In the genomic region with DNA sequence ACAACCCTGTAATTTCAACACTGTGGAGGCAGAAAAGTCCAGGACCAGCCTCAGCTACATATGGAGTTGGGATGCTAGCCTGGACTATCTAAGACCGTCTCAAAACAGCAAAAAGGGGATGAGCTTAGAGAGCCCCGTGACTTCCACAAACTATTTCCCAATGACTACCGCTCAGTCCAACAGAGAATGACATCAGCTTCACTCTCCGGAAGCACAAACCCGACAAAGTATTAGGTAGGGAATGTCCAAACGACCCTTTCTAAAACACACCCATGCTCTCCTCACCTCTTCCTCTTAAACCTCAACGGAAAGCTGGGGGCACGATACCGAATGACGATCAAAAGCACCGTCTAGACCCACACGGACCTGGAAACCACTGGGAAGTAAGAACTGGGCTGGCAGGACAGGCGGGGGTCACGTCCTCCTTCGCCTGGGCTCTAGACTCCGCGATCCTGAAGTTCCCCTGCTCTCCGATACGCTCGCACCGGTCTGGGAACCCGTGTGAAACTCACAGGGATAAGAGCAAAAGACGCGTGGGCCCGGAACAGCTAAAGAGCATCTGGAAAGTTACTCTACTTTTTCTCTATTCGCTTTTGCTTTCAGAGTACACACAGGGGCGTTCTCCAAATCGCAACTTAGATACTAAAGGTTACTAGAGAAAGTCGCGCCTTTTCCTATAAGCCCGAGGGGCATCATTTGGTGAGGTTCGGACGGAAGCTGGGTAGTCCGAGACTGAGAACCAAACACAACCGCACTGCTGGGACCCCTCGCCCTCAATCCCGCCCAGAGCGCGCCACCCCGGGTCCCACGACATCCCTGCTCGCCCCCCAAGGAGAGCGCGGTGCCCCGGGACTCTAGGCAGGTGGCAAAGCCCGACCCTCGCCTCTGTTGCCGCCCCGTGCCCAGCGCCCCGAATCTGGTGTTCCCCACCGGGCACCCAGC, we compare ENCODE assay signal across 8 mouse cellular contexts.
DNase-seq lines count a peak whose midpoint lies in the region; ATAC-seq lines count a peak whose summit lies in the region.

No protein-coding gene starts in this region.

- peak overlapping the region; percentile 83 for H3K4me3 ChIP-seq in embryonic facial prominence, embryonic 15.5 days (replicated peaks)
- peak overlapping the region; percentile 69 for H3K4me3 ChIP-seq in limb, embryonic 10.5 days

- DNase-seq in CD4-positive helper T cell, adult 2 months (ENCODE audit: low read depth, low spot score): peak; percentile 52
- DNase-seq in MN1 (ENCODE audit: low spot score): peak; percentile 63
- peak; percentile 70 to 74 for DNase-seq in heart, postnatal 10 days
- peak; percentile 67 for DNase-seq in limb, embryonic 10.5 days (ENCODE audit: low spot score)
- peak; percentile 68 for DNase-seq in mesoderm, embryonic 11.5 days (ENCODE audit: low read depth, low spot score)
- DNase-seq in right cerebral cortex, postnatal 4 days: peak; percentile 10
- no peak for DNase-seq in frontal cortex, postnatal 10 days (ENCODE audit: low spot score in 2 of 2)

- H3K36me3 ChIP-seq in embryonic facial prominence, embryonic 15.5 days: peaks cover 11% of the 10 kb centered on the region
- peaks cover 26% of the 10 kb centered on the region for H3K36me3 ChIP-seq in limb, embryonic 10.5 days

- H3K4me2 ChIP-seq in embryonic facial prominence, embryonic 15.5 days (replicated peaks): peak overlapping the region; percentile 69

- H3K9me3 ChIP-seq in embryonic facial prominence, embryonic 15.5 days (replicated peaks): no peaks in the 10 kb centered on the region
- peaks cover 5% of the 10 kb centered on the region; the same call in 1 of the 2 replicates for H3K9me3 ChIP-seq in limb, embryonic 10.5 days (replicated peaks)

- peak overlapping the region; percentile 65 for H3K9ac ChIP-seq in embryonic facial prominence, embryonic 15.5 days

- no peaks in the 10 kb centered on the region for H3K27me3 ChIP-seq in embryonic facial prominence, embryonic 15.5 days
- H3K27me3 ChIP-seq in limb, embryonic 10.5 days (ENCODE audit: low read depth, poor library complexity, severe bottlenecking): no peaks in the 10 kb centered on the region

- peaks cover 36% of the 10 kb centered on the region for H3K4me1 ChIP-seq in embryonic facial prominence, embryonic 15.5 days
- peaks cover 14% of the 10 kb centered on the region for H3K4me1 ChIP-seq in limb, embryonic 10.5 days

- under 1% methylated on average over 52 of the region's 52 CpGs for WGBS in embryonic facial prominence, embryonic 15.5 days
- 1% methylated on average over 52 of the region's 52 CpGs for whole genome bisulfite sequencing in limb, embryonic 10.5 days

- intact Hi-C loops in heart, postnatal 10 days (cut with DNase I): no loop called here

- peak overlapping the region; percentile 93 for H3K27ac ChIP-seq in embryonic facial prominence, embryonic 15.5 days (replicated peaks)
- H3K27ac ChIP-seq in limb, embryonic 10.5 days: peak overlapping the region; percentile 90

- ATAC-seq in embryonic facial prominence, embryonic 15.5 days (ENCODE audit: insufficient number of reproducible peaks, low FRiP score, low TSS enrichment, low read depth): peak; percentile 55

Comparison
In these comparisons a context has a peak if more than half of its experiments do, and no peak if none do; other contexts are left out.
1. DNase-seq: peak in CD4-positive helper T cell, adult 2 months (single experiment), MN1 (single experiment), heart, postnatal 10 days (2 of 2), limb, embryonic 10.5 days (single experiment), mesoderm, embryonic 11.5 days (single experiment) and right cerebral cortex, postnatal 4 days (single experiment); none in frontal cortex, postnatal 10 days (0 of 2).